Mouse (Mus musculus) cerebellum, adult 9-10 months (tissue): ENCODE results near the gene Eipr1.
"Not testable (repeated sequence)": the region's sequence is repeated elsewhere in the genome, so short reads cannot be mapped to it uniquely, and the experiment has no call there.

ENCODE experiments used
- DNase-seq: peaks from one replicate; pipeline ENCODE4 v3.0.0; 2022

Gene Eipr1

GRCm38 (mm10) chr12:28896577-28896976 lies 145.0 kb downstream of the Eipr1 start:
- no peak for DNase-seq

GRCm38 (mm10) chr12:28898307-28898706 lies 146.7 kb downstream of the Eipr1 start:
- DNase-seq, result no peak

GRCm38 (mm10) chr12:28899696-28900095 lies 148.1 kb downstream of the Eipr1 start:
- no peak for DNase-seq

- no peak for DNase-seq
These were observed 148.7 kb downstream of the Eipr1 start for GRCm38 (mm10) chr12:28900341-28900740.

- DNase-seq, result no peak
These were observed 150.5 kb downstream of the Eipr1 start for GRCm38 (mm10) chr12:28902132-28902531.

- no peak for DNase-seq
These were observed 151.5 kb downstream of the Eipr1 start for GRCm38 (mm10) chr12:28903082-28903481.

GRCm38 (mm10) chr12:28905486-28905885 lies 153.9 kb downstream of the Eipr1 start:
- no peak for DNase-seq

GRCm38 (mm10) chr12:28906016-28906415 lies 154.4 kb downstream of the Eipr1 start:
- DNase-seq, result no peak

GRCm38 (mm10) chr12:28906809-28907297 lies 155.2 kb downstream of the Eipr1 start:
- no peak for DNase-seq

- DNase-seq, result no peak
These were observed 156.2 kb downstream of the Eipr1 start for GRCm38 (mm10) chr12:28907814-28908213.

GRCm38 (mm10) chr12:28909851-28910250 lies 158.2 kb downstream of the Eipr1 start:
- no peak for DNase-seq

GRCm38 (mm10) chr12:28910568-28910967 lies 159.0 kb downstream of the Eipr1 start:
- no peak for DNase-seq

GRCm38 (mm10) chr12:28912351-28912936 lies 160.8 kb downstream of the Eipr1 start:
- no peak for DNase-seq

- no peak for DNase-seq
These were observed 161.5 kb downstream of the Eipr1 start for GRCm38 (mm10) chr12:28913099-28913498.

GRCm38 (mm10) chr12:28914056-28914455 lies 162.5 kb downstream of the Eipr1 start:
- DNase-seq, result not testable (repeated sequence)
